Mouse (Mus musculus) hindbrain, embryonic 14.5 days (tissue): ENCODE results near the gene Gcn1l1. TPM values are rescaled to one million over a fixed set of nuclear protein-coding genes. Genes with fewer than 3 reads are reported as not detected.
"Not testable (repeated sequence)": the region's sequence is repeated elsewhere in the genome, so short reads cannot be mapped to it uniquely, and the experiment has no call there.

Experiments used
- ATAC-seq: fragments of 200-750 bp; cut with Nextera tagmentation; 2 replicates; pipeline ENCODE4 v1.8.0; 2017; ENCODE audit warnings: moderate number of reproducible peaks, mild to moderate bottlenecking, moderate TSS enrichment, moderate library complexity; ENCODE audit not compliant: low FRiP score
- DNase-seq: peaks from one replicate; pipeline ENCODE4 v3.0.0-alpha.2; 2015; ENCODE audit warnings: low spot score
- H3K27ac ChIP-seq: fragments of 300-500 bp; sonication (generic); 2 replicates; pipeline ENCODE4 v1.5.1; 2014; ENCODE audit warnings: mild to moderate bottlenecking, moderate library complexity
- H3K27me3 ChIP-seq: fragments of 300-500 bp; sonication (generic); 2 replicates; pipeline ENCODE4 v1.6.1; 2014; ENCODE audit warnings: mild to moderate bottlenecking, low read length, mixed read lengths; ENCODE audit not compliant: control insufficient read depth, insufficient read depth
- H3K36me3 ChIP-seq: fragments of 300-500 bp; sonication (generic); replicated peaks from 2 replicates; pipeline ENCODE4 v1.6.1; 2014; ENCODE audit not compliant: control insufficient read depth, insufficient read depth
- H3K4me1 ChIP-seq: fragments of 300-500 bp; sonication (generic); replicated peaks from 2 replicates; pipeline ENCODE4 v1.6.1; 2014; ENCODE audit warnings: antibody characterized with exemption, low read length, mixed read lengths; ENCODE audit not compliant: control insufficient read depth, insufficient read depth
- H3K4me2 ChIP-seq: fragments of 300-500 bp; sonication (generic); replicated peaks from 2 replicates; pipeline ENCODE4 v1.6.1; 2014; ENCODE audit warnings: mild to moderate bottlenecking, moderate library complexity
- H3K4me3 ChIP-seq: fragments of 300-500 bp; sonication (generic); replicated peaks from 2 replicates; pipeline ENCODE4 v1.5.1; 2014; ENCODE audit warnings: mild to moderate bottlenecking, low read length
- H3K9ac ChIP-seq: fragments of 300-500 bp; sonication (generic); 2 replicates; pipeline ENCODE4 v1.6.1; 2014
- H3K9me3 ChIP-seq: fragments of 300-500 bp; sonication (generic); 2 replicates; pipeline ENCODE4 v1.6.1; 2016; ENCODE audit warnings: low read length; ENCODE audit not compliant: control insufficient read depth
- WGBS: fragments of 180-500 bp; shearing (Covaris S2); extraction: QIAGEN DNeasy Blood & Tissue Kit; methylation state at CpG from one replicate; pipeline ENCODE4 v1.1.7; 2014; 5-methylcytosine and 5-hydroxymethylcytosine counted together
- polyA plus RNA-seq: library from polyadenylated mRNA; unstranded; fragments of >200 nt; fragmentation: Nextera tagmentation; extraction: Ambion mirVana; gene quantifications from 2 replicates; pipeline ENCODE4 v1.2.1, GENCODE M21; 2014

The Gcn1l1 gene
- 40.5 and 45.2 TPM in 2 replicates for polyA plus RNA-seq

GRCm38 (mm10) chr5:115564737-115565393 is at the start of gene Gcn1l1:
Gcn1l1 (plus strand) TSS chr5:115565254.
- peaks cover 27% of the 10 kb centered on the region for H3K4me1 ChIP-seq
- peak; percentile 77 for DNase-seq

GRCm38 (mm10) chr5:115516081-115516907 is 48.8 kb upstream of the Gcn1l1 start:
- WGBS, result 77% methylated on average over 32 of the region's 32 CpGs
- Histone ChIP-seq H3K27ac (no peak overlapping the region), H3K36me3 (no peaks in the 10 kb centered on the region), H3K4me1 (peaks cover 9% of the 10 kb centered on the region; the same call in 1 of the 2 replicates), H3K4me3 (no peak overlapping the region), H3K9me3 (no peaks in the 10 kb centered on the region), H3K4me2 (no peak overlapping the region), H3K9ac (no peak overlapping the region), H3K27me3 (no peaks in the 10 kb centered on the region)
- DNase-seq (no peak), ATAC-seq (no peak)

More at GRCm38 (mm10) chr5:115564737-115565393, at the start of gene Gcn1l1:
- peak within 1 kb of the TSS; percentile 92 for H3K9ac ChIP-seq
- H3K4me2 ChIP-seq, result peak within 1 kb of the TSS; percentile 90
- WGBS, result 3% methylated on average over 53 of the region's 55 CpGs
- H3K36me3 ChIP-seq, result peaks cover 41% of the 10 kb centered on the region
- ATAC-seq, result peak; percentile 90
- H3K4me3 ChIP-seq, result peak within 1 kb of the TSS; percentile 97
- H3K27ac ChIP-seq, result peak within 1 kb of the TSS; percentile 81
- no peaks in the 10 kb centered on the region for H3K9me3 ChIP-seq
- no peaks in the 10 kb centered on the region for H3K27me3 ChIP-seq

- Histone ChIP-seq H3K4me1 (peaks cover 9% of the 10 kb centered on the region; the same call in 1 of the 2 replicates), H3K27ac (no peak overlapping the region), H3K9me3 (no peaks in the 10 kb centered on the region), H3K36me3 (no peaks in the 10 kb centered on the region), H3K4me2 (no peak overlapping the region), H3K4me3 (no peak overlapping the region), H3K27me3 (no peaks in the 10 kb centered on the region), H3K9ac (no peak overlapping the region)
- DNase-seq, result no peak
- no peak for ATAC-seq
- 85% methylated on average over 7 of the region's 7 CpGs for WGBS
Observed at GRCm38 (mm10) chr5:115516908-115517307, 48.1 kb upstream of the Gcn1l1 start.

- no peaks in the 10 kb centered on the region for H3K36me3 ChIP-seq
- 93% methylated on average over 9 of the region's 9 CpGs for WGBS
Observed at GRCm38 (mm10) chr5:115517501-115517900, 47.6 kb upstream of the Gcn1l1 start.

GRCm38 (mm10) chr5:115518214-115518613 is 46.8 kb upstream of the Gcn1l1 start:
- not testable (repeated sequence) for H3K27me3 ChIP-seq, H3K36me3 ChIP-seq, H3K4me3 ChIP-seq, H3K27ac ChIP-seq, H3K4me2 ChIP-seq, H3K9ac ChIP-seq, H3K4me1 ChIP-seq, DNase-seq, H3K9me3 ChIP-seq, ATAC-seq
- WGBS, result 99% methylated on average over 6 of the region's 8 CpGs

More at GRCm38 (mm10) chr5:115517501-115517900, 47.6 kb upstream of the Gcn1l1 start:
- no peak for DNase-seq
- Histone ChIP-seq H3K4me2 (no peak overlapping the region), H3K27me3 (no peaks in the 10 kb centered on the region), H3K9me3 (no peaks in the 10 kb centered on the region), H3K4me1 (peaks cover 9% of the 10 kb centered on the region; the same call in 1 of the 2 replicates), H3K9ac (no peak overlapping the region), H3K4me3 (no peak overlapping the region), H3K27ac (no peak overlapping the region)
- no peak for ATAC-seq

GRCm38 (mm10) chr5:115520325-115520869 is 44.7 kb upstream of the Gcn1l1 start:
- Histone ChIP-seq H3K9ac (no peak overlapping the region), H3K27ac (no peak overlapping the region), H3K36me3 (no peaks in the 10 kb centered on the region), H3K9me3 (no peaks in the 10 kb centered on the region), H3K4me1 (0 out of 2 replicates have a peak, but pooled peaks cover 9% of the 10 kb centered on the region), H3K4me2 (no peak overlapping the region), H3K4me3 (no peak overlapping the region), H3K27me3 (no peaks in the 10 kb centered on the region)
- DNase-seq (no peak), ATAC-seq (no peak)
- 80% methylated on average over 21 of the region's 21 CpGs for WGBS

GRCm38 (mm10) chr5:115521553-115522461 is 43.2 kb upstream of the Gcn1l1 start:
- Histone ChIP-seq H3K9ac (no peak overlapping the region), H3K4me1 (0 out of 2 replicates have a peak, but pooled peaks cover 9% of the 10 kb centered on the region), H3K9me3 (no peaks in the 10 kb centered on the region), H3K27ac (peak overlapping the region; percentile 20; the same call in 1 of the 2 replicates), H3K4me2 (no peak overlapping the region), H3K27me3 (no peaks in the 10 kb centered on the region), H3K36me3 (no peaks in the 10 kb centered on the region), H3K4me3 (no peak overlapping the region)
- ATAC-seq (no peak), DNase-seq (no peak)
- 72% methylated on average over 20 of the region's 21 CpGs for WGBS

- Histone ChIP-seq H3K4me2 (no peak overlapping the region), H3K9ac (no peak overlapping the region), H3K4me1 (0 out of 2 replicates have a peak, but pooled peaks cover 9% of the 10 kb centered on the region), H3K27ac (peak overlapping the region; percentile 20; the same call in 1 of the 2 replicates), H3K36me3 (no peaks in the 10 kb centered on the region), H3K9me3 (no peaks in the 10 kb centered on the region), H3K27me3 (no peaks in the 10 kb centered on the region), H3K4me3 (no peak overlapping the region)
- ATAC-seq (no peak), DNase-seq (no peak)
- 85% methylated on average over 4 of the region's 4 CpGs for WGBS
Observed at GRCm38 (mm10) chr5:115522531-115522930, 42.5 kb upstream of the Gcn1l1 start.
